Mouse (Mus musculus): ENCODE data around the gene Susd4.

Gene Susd4

DNA sequence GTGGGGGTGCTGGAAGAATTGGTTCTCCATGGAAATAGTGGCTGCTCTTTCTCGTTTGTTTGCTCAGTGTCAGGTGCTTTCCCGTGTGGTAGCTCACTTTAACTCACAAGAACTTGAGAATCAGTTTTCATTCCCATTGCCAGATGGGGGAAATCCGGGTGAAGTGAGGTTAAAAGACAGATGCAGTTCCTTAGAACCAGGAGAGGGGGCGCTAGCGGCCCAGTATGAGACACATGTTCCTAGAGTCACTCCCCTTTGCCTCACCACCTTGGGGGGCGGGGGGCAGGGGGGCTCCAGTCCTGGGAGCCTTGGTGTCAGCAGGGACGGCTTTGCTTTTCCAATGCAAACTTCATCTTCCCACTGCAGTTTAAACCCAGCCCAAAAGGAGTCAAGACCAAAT, 23.4 kb downstream of the Susd4 start:
- DNase-seq, result no peak

DNA sequence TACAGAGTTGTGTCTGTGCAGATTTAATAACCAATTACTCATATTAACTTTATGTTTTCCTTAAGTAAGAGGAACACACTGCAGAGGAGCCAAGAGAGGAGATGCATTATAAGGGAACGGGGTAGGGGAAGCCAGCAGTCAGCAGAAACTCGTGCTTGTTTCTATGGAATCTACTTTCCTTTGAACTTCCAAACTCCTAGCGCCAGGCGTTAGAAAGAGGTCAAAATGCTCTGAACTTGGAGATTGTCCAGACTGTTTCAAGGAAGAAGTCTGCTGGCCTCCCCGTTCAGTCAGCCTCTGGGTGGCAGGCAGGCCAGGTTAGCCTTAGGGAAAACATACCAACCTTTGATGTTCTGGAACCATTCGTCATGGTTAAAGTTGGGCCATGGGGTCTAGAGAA, 25.2 kb downstream of the Susd4 start:
- DNase-seq, result no peak

DNA sequence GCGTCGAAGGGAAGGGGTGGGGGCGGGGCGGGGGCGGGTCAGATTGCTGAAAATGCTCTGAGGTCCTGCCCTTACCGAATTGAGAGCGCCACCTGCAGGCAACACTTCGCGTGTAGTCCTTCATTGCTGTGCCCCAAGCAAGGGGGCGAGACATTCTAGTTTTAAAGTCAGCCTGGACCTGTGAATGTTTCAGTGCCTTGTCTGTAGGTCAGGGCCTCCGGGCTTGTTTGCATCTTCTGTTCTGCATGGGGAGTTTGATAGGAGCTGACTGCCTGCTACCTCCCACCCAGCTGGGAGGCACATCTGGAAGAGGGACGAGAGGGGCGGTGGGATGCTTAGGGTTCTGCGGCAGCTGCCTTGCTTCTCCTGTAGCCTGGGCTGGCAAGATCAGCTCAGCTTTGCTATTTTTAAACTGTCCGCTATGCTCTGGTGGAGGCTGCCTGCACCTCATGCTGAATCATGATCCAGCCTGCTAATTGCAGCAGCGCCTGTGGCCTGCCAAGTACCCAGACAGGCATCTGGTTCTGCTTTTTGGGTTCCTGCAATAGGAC, 28.9 kb downstream of the Susd4 start:
- DNase-seq, result peak; percentile 89 to 92

DNA sequence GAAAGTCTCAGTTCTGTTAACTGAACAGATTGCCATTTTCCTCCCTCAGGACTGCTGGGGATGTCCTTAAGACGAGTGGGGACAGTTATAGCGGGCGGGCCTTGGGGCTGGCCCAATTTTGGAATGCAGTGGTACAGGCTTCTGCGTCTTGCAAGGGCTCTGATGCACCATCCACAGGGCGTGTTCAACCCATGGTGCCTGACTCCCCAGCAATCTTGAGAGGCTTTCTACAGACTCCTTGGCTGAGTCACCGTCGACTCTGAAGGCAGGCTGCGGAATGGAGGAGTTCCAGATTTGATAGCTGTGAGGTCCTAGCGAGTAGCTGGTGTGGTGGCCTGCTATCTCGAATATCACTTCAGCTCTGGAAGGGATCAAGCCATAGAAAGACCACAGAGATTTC, 30.6 kb downstream of the Susd4 start:
- DNase-seq, result no peak

DNA sequence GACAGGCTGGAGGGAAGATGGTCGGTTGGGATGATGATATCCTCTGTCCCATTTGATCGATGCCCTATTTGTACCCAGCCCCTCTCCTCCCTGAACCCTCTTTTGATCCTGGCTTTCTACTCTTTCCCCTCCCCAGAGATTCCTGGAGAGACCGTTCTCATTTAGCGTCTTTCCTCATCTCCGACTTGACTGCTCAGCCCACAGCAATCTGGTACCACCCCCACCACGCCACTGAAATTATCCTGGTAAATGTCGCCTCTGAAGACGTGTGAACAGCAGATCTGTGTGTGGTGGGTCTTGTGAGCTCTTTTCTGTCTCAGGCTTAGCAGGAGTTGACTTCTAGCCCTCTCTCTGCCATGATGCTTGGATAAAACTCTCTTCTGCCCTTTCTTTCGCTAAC, 31.0 kb downstream of the Susd4 start:
- no peak for DNase-seq

DNA sequence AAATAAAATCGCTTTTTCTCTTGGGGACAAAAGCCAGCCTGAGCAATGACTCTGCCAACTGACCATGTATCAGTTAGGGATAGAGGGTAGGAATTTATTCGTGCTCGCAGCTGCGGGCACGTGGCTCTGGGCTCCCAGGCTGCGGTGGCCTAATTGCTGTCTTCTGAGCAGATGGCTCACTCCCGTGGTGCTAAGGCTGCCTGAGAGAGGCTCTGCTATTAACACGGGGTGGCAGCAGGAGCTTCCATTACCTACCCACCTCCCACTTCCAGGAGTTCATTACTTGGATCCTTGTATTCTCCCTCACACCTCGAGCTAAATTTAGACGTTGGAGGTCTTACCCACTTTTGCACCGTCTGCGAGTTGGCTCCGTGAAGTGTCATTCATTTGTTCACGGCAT, 33.4 kb downstream of the Susd4 start:
- DNase-seq, result no peak

DNA sequence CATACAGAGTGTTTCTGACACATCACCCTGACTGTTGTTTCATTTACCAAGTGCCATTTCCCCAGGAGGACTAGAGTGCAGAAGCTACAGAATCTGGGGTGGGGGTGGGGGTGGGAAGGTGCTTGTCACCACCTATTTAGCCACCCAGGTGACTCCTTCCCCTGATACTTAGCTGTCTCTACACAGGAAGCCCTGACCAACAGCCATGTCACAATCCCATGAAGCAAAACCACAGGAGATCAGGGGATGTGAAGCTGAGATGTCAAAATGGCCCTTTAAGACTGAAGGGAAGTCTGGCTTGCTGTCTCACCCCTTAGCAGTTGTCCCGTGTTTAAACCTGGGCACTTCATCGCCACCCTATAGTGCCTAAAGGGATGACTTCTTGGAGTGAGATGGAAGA, 37.9 kb downstream of the Susd4 start:
- DNase-seq, result no peak

DNA sequence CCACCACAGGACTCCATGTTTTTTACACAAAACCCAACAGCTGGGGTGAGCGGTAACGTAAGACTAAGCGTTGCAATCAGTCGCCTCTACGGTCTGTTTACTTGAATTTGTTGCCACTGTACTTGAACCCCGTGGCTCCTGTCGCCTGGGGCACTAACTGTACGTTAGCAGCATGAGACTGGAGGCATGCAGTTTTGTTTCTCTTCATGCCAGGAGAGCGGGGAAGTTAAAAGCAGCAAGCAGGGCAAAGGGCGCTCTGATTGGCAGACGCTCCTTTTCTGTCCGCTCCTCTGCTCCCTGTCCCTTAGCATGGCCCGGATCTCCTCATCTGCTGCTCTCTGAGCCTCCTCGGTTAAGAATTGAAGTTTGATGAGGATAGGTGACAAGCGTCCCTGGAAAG, 39.2 kb downstream of the Susd4 start:
- no peak for DNase-seq

DNA sequence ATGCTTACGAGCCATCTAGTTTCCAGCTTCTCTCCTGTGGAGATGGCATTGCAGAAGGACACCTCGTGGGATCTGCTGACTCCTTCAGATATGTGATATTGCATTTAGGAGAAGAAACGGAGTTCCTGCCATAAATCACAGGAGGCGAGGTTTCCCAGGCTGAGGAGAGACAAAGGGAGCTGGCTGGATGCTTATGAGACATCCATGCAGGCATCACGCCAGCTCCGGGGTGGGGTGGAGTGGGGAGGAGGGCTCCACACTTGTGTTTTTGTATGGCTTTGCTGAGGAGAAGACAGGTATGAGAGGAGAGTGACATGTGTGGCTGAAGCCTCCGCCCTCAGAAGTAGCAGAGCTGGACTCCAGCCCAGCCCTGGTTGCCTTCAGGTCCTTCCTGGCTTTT, 50.3 kb downstream of the Susd4 start:
- peak; percentile 51 to 60 for DNase-seq

DNA sequence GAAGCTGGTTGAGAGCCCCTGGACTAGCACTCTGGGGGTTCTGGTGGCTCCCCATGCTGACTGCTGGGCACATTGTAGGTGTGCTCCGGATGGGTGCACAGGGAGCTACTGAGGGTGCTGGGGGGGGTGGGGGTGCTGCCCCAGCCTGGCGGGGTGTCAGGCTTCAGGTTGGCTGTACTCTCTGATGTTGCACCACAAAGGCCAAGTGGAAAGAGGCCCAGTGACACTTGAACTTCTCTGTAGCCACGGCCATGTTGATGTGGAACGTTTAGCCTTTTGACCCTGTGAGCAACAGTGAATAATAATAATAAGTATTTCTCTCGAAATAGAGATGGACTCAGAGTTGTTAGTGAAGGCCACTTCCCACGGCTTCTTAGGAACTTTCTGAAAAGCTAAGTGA, 50.9 kb downstream of the Susd4 start:
- DNase-seq, result no peak

DNA sequence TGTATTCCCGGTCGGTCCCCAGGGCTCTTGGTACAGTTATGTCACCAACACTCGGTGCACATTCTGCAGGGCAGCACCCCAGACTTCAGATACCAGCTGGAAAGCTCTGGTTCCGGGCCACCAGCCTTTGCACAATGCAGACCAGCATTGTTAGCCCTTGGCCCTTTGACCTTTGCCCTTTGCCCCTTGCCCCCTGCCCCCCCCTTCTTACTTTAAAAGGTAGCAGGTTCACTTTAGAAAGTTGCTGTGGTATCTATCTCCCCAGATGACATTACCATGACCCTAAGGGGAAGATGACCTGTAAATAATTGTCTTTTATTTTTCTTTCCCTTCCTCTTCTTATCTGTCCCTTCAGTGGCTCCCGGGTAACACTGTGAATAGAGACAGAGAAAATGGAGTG, 53.4 kb downstream of the Susd4 start:
- no peak for DNase-seq

DNA sequence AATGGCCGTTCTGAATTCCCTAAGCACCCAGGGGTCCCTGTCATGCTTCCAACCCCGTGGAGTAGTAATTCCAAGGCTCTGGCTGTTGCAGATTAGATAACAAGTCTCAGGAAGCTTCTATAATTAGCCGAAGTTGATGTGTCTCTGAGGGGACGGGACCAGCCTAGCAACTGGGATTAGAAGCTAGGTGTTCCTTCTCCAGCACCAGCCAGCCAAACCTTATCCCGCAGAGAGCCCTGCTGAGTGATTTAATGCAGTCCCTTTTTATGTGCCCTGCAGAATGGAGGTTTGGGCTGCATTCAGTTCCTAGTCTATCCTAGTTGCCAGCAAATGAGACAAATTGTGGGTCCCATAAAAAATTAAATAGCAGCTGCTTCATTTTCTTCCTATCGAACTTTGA, 54.0 kb downstream of the Susd4 start:
- DNase-seq, result no peak

DNA sequence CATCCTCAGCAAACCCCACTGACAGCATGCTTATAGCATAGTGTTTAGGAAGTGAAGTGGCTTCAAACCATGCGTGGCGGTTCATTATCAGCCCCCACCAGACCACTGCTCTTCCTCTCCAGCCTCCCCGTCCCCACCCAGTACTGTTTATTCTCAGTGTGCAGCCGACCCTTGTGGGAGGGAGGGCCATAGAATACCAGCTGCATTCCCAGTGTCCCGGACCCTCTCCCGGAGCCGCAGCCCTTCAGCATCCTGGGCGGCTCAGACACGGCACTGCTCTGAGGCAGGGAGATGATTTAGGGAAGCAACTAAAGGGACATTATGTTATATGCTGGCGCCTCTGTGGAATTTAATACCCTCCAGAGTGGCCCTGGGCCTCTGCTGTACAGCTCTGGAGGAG, 55.3 kb downstream of the Susd4 start:
- DNase-seq, result peak in 1 of 2 experiments; percentile 22

DNA sequence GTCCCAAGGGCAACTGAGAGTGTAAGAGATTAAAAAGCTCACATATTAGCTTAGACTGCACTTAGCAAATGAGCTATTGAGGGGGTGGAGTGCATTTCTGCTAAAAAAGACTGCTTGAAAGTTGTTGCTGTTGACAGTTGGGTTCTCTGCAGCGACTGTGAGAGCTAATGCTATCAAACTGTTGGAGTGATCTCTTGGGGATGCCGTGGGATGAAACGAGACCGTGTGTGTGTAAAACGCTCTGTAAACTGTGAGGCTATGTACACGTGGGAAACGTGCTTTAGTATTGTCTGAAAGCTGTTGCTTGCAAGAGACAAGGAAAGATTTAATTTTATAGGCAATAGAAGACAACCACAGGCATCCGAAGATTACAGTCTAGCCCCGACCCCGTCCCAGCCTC, 59.1 kb downstream of the Susd4 start:
- no peak for DNase-seq

DNA sequence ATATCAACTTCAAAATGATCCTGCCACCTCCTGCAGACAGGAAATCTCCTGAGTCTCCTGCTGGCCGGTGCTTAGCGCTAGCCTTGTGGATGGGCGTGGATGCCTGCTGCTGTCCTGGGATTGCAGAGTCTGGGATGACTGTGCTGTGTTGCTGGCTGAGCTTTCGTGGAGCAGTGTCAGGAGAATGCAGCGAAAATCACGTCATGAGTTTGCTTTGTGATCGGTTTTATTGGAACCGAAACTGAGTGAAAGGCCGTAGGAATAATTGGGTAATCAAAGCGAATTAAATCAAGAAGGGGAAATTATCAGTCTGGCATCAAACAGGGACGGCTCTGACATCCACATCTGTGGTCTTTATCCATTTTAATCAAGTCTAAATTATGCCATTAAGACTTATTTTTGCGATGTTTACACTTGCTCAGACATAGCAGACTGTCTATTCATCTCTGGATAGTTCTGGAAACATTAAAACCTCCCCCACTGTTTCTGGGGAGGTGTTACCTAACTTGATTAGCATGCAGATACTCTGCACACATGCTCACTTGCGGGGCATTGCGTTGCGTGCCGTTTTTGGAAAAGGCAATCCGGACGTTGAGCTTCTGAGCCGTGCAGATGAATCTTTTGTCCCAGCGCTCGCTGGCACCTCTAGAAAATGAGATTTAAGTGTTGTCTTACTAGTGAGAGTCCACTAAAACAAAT, 60.2 kb downstream of the Susd4 start:
- no peak for DNase-seq

DNA sequence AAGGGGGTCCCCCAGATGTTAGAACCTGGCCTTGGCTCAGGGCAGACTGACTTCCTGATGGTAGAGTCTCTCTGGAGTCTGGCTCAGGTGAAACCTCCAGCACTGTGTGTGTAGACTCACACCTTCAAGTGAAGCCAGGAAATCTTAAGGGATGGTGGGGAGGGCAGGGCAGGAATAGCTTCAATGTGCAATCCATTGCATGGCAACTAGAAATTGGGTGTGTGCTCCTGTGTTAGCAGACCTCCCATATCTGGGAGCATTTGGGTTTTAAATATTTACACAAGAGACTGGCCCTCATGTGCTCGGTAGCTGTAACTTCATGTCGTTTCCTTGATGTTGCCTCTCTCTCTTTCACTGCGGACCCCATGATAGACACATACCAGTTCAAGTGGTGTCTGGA, 62.9 kb downstream of the Susd4 start:
- DNase-seq, result no peak

DNA sequence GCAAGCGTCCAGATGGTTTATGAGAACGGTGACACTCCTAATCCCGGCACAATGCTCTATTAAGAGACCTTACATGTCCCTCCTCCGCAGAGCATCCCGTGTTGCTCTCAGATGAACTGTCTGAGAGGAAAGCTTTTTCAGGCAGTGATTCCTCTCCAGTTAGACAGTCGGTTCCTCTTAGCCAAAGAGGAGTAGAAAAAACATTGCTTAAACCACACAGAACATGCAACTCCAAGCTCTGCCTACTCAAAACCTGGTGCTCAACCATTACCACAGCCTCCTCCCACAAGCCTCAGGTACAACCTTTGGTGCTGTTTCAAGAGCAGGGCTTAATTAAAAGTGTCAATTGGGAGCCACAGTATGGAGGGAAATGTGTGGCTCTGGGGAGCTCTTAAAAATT, 74.4 kb downstream of the Susd4 start:
- DNase-seq, result no peak

DNA sequence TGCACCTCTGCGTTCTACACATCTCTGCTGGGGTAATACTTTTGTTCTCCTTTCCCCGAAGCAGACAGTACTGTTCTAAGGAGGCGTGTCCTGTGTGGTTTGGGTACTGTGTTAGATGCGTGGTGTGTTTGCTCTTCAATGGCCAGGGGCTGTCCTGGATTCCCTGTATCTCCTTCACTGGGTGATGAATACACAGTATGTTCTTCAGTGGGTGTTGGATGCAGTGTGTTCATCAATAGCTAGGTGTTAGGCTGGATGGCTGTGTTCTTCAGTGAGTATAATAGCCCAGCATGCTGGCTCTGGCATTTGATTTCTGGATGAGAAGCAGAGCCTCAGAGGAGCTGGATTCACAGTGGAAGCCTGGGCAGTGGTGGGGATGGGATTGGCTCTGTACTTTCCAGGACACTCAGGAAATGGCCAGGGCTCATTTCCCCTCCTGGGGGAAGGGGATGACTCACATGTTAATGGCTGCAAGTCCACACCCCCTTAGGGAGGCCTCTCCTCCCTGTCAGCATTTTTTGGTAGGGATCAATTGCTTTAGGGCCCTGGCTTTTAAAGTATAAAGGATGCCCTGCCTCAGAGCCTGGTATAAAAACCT, 75.8 kb downstream of the Susd4 start:
- DNase-seq, result no peak

DNA sequence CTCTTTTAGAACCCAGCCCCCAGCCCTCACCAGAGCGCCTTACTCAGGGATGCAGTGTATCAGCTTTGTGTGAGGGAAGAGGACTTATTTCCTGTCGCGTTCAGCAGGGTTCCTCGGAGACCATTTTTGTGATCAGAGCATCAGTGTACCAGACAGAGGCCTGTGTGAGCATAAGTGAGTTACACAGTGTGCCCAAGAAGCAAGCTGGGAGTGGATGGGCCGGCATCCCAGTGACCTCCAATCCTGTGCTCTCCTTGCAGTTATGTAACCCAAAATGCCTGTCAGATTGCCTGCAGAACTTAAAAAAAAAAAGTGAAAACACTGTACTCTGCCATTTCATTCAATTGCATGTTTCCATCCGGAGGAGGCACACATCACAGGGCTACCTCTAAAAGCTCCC, 76.4 kb downstream of the Susd4 start:
- DNase-seq, result no peak

DNA sequence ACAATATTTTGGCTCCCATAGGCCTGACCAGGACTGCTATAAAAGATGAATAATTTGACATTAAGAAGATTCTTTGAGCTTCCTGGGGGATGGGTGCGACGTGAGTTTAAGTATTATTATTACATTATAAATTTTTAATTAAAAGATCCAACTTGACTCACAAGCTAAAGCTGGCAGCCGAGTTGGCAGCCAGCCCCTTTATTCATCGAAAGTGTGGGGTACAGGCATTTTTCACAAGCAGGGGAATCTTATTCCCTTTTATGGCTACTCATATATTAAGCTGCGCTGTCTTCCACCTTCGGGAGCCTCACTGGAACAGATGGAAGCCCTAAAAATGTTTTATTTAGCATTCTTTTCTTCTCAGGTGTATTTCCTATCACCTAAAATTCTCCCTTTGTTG, 76.9 kb downstream of the Susd4 start:
- no peak for DNase-seq

DNA sequence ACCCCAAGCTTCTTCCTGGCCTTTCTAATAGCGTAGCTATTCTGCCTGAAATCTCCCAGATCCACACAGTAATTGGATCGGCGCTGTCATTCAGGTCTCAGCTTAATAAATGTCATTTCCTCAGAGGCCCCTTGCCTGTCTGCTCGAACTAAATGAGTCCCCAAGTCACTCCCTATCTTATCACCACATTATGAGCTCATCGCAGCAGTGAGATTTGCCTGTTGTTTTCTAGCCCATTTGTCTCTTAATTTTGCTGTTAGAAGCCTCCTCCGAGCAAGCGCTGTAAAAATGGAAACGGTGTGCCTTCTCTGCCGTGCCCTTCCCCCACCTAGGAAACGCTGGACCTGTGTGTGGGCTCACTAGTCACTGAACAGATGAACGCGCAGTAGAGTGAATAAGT, 85.9 kb downstream of the Susd4 start:
- no peak for DNase-seq

DNA sequence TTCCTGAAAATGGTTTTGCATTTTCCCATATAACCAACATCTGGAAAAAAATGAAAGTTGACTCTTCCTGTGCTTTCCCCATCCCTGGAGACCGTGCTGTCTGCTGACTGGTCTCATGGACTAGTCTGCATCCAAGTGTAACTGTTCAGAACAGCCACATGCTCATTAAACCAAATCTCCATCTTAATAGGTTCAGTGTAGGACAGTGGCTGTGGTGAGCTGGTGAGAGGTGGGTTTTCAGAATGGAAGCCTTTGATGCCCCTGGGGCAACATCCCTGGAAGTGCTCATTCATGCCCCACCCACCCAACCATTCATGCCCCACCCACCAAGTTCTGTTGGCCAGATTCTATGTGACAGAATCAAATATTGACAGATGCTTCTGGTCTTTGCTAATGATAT, 86.4 kb downstream of the Susd4 start:
- DNase-seq, result no peak

DNA sequence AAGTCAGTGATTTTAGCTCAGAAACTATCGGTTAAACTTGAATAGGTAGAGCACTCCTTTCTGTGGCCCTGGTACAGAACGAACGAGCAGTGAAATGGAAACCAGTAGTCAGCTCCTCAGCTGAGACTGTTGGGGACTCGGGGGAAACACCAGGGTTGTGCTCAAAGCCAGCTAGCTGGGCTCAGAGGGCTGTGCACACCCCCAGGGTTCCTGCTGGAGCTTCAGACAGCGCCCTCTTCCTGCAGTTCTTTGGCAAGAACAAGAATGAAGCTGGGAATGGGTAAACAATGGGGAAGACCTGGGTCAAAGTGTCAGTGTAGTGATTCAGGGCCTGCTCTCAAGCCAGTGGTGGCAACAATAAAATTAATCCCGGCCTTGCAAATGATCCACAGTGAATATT, 88.5 kb downstream of the Susd4 start:
- no peak for DNase-seq

DNA sequence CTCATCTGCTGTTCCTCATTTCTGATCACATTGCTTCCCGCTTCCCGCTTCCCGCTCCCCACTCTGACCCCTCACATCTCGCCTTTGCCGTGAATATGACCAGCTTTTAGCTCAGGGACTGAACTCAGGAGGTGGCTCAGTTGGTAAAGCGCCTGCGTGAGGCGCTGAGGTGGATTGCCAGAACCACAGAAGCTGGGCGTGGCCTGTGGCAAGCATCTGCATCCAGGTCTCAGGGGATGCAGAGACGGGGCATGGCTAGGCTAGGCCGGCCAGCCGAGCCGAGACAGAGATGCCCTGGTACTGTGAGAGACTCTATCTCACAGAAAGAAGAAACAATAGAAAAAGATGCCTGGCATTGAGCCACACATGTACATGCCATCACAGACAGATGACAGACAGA, 93.0 kb downstream of the Susd4 start:
- DNase-seq, result no peak

All from kidney, postnatal 4 days (tissue).